Mouse (Mus musculus) midbrain, embryonic 14.5 days (tissue): ENCODE measurements around the gene Gm43518. TPM values are rescaled to one million over a fixed set of nuclear protein-coding genes. Genes with fewer than 3 reads are reported as not detected.

ENCODE experiments used
- ATAC-seq: fragments of 200-750 bp; cut with Nextera tagmentation; 2 replicates; pipeline ENCODE4 v1.8.0; 2017; ENCODE audit warnings: moderate number of reproducible peaks, moderate library complexity; ENCODE audit not compliant: low FRiP score, low TSS enrichment
- DNase-seq: peaks from one replicate; pipeline ENCODE4 v3.0.0-alpha.2; 2015
- H3K27ac ChIP-seq: fragments of 300-500 bp; sonication (generic); replicated peaks from 2 replicates; pipeline ENCODE4 v1.5.1; 2014; ENCODE audit warnings: mild to moderate bottlenecking, low read depth, low read length, moderate library complexity
- H3K27me3 ChIP-seq: fragments of 300-500 bp; sonication (generic); 2 replicates; pipeline ENCODE4 v1.6.1; 2014; ENCODE audit warnings: low read length, control low read depth, mixed read lengths; ENCODE audit not compliant: control insufficient read depth, insufficient read depth
- H3K36me3 ChIP-seq: fragments of 300-500 bp; sonication (generic); 2 replicates; pipeline ENCODE4 v1.6.1; 2014; ENCODE audit warnings: low read length, control low read depth; ENCODE audit not compliant: control insufficient read depth, insufficient read depth
- H3K4me1 ChIP-seq: fragments of 300-500 bp; sonication (generic); 2 replicates; pipeline ENCODE4 v1.6.1; 2014; ENCODE audit warnings: mild to moderate bottlenecking, antibody characterized with exemption, low read length, control low read depth; ENCODE audit not compliant: control insufficient read depth, insufficient read depth
- H3K4me2 ChIP-seq: fragments of 300-500 bp; sonication (generic); 2 replicates; pipeline ENCODE4 v1.6.1; 2014; ENCODE audit warnings: mild to moderate bottlenecking, low read length, moderate library complexity
- H3K4me3 ChIP-seq: fragments of 300-500 bp; sonication (generic); replicated peaks from 2 replicates; pipeline ENCODE4 v1.5.1; 2014; ENCODE audit warnings: low read depth, low read length
- H3K9ac ChIP-seq: fragments of 300-500 bp; sonication (generic); replicated peaks from 2 replicates; pipeline ENCODE4 v1.6.1; 2014; ENCODE audit warnings: mild to moderate bottlenecking, low read length, moderate library complexity
- H3K9me3 ChIP-seq: fragments of 300-500 bp; sonication (generic); 2 replicates; pipeline ENCODE4 v1.6.1; 2016; ENCODE audit warnings: low read length, control low read depth, mixed read lengths; ENCODE audit not compliant: control insufficient read depth
- WGBS: fragments of 180-500 bp; shearing (Covaris S2); extraction: QIAGEN DNeasy Blood & Tissue Kit; methylation state at CpG from one replicate; pipeline ENCODE4 v1.1.7; 2014; 5-methylcytosine and 5-hydroxymethylcytosine counted together
- polyA plus RNA-seq: library from polyadenylated mRNA; unstranded; fragments of >200 nt; fragmentation: Nextera tagmentation; extraction: Ambion mirVana; gene quantifications from 2 replicates; pipeline ENCODE4 v1.2.1, GENCODE M21; 2014

Gm43518 gene
- 2.0 and 2.3 TPM in 2 replicates for polyA plus RNA-seq

DNA sequence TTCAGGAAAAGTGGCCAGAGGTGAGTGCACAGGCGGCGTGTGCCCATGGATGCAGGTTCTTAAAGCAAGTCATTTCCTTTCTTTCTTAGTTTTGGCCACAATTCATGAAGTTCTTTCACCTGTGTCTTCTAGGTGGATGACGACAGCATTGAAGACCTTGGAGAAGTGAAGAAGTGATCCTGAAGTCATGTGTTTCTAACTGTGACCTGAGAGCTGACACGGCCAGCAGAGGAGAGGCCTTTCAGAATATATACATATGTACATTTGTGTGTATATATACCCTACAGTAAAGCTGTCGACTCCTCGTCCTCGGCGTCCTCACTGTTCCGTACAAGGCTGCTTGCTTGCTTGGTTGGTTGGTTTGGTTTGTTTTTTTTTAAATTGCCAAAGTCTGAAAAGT lies at the start of gene Gm43518:
Gene Gm43518 (plus strand): TSS at position 301 of the 400 bp plus-strand sequence.
- no peak for ATAC-seq
- peaks cover 70% of the 10 kb centered on the region for H3K36me3 ChIP-seq
- 95% methylated on average over 9 of the region's 9 CpGs for WGBS

GRCm38 (mm10) chr5:123878056-123878455 lies 49.2 kb upstream of the Gm43518 start:
- H3K4me3 ChIP-seq, result no peak overlapping the region
- no peaks in the 10 kb centered on the region for H3K36me3 ChIP-seq
- no peaks in the 10 kb centered on the region for H3K4me1 ChIP-seq
- H3K9me3 ChIP-seq, result no peaks in the 10 kb centered on the region
- no peak for ATAC-seq
- no peak for DNase-seq
- no peak overlapping the region for H3K9ac ChIP-seq
- WGBS, result 83% methylated on average over 14 of the region's 14 CpGs
- H3K4me2 ChIP-seq, result no peak overlapping the region
- H3K27ac ChIP-seq, result no peak overlapping the region
- H3K27me3 ChIP-seq, result no peaks in the 10 kb centered on the region

More for the DNA sequence above, at the start of gene Gm43518:
- H3K27me3 ChIP-seq, result no peaks in the 10 kb centered on the region
- no peak within 1 kb of the TSS for H3K9ac ChIP-seq
- H3K27ac ChIP-seq, result no peak within 1 kb of the TSS
- H3K4me1 ChIP-seq, result peaks cover 3% of the 10 kb centered on the region; the same call in 1 of the 2 replicates
- H3K4me2 ChIP-seq, result no peak within 1 kb of the TSS
- DNase-seq, result no peak
- no peaks in the 10 kb centered on the region for H3K9me3 ChIP-seq
- H3K4me3 ChIP-seq, result no peak within 1 kb of the TSS

GRCm38 (mm10) chr5:123879928-123880327 lies 47.3 kb upstream of the Gm43518 start, which contains the start of gene Hcar1:
Gene Hcar1, minus strand, starts transcription at chr5:123880020.
- no peak within 1 kb of the TSS for H3K27ac ChIP-seq
- no peaks in the 10 kb centered on the region for H3K4me1 ChIP-seq
- no peak within 1 kb of the TSS for H3K4me3 ChIP-seq
- H3K27me3 ChIP-seq, result no peaks in the 10 kb centered on the region
- DNase-seq (no peak), ATAC-seq (no peak)
- no peak within 1 kb of the TSS for H3K9ac ChIP-seq
- no peaks in the 10 kb centered on the region for H3K36me3 ChIP-seq
- WGBS, result 77% methylated on average over 12 of the region's 12 CpGs
- no peaks in the 10 kb centered on the region for H3K9me3 ChIP-seq
- no peak within 1 kb of the TSS for H3K4me2 ChIP-seq

- Histone ChIP-seq H3K9me3 (no peaks in the 10 kb centered on the region), H3K27ac (no peak overlapping the region), H3K36me3 (no peaks in the 10 kb centered on the region), H3K4me3 (no peak overlapping the region), H3K4me1 (no peaks in the 10 kb centered on the region), H3K27me3 (no peaks in the 10 kb centered on the region), H3K4me2 (no peak overlapping the region), H3K9ac (no peak overlapping the region)
- WGBS, result 82% methylated on average over 14 of the region's 14 CpGs
- DNase-seq (no peak), ATAC-seq (no peak)
These were observed 46.4 kb upstream of the Gm43518 start for GRCm38 (mm10) chr5:123880778-123881177.

GRCm38 (mm10) chr5:123883891-123884290 lies 43.3 kb upstream of the Gm43518 start:
- Histone ChIP-seq H3K27me3 (no peaks in the 10 kb centered on the region), H3K4me3 (no peak overlapping the region), H3K36me3 (no peaks in the 10 kb centered on the region), H3K4me2 (no peak overlapping the region), H3K9me3 (no peaks in the 10 kb centered on the region), H3K27ac (no peak overlapping the region), H3K4me1 (no peaks in the 10 kb centered on the region), H3K9ac (no peak overlapping the region)
- WGBS, result 91% methylated on average over 7 of the region's 7 CpGs
- no peak for ATAC-seq
- DNase-seq, result no peak

- Histone ChIP-seq H3K36me3 (no peaks in the 10 kb centered on the region), H3K4me1 (no peaks in the 10 kb centered on the region), H3K4me2 (no peak overlapping the region), H3K9me3 (no peaks in the 10 kb centered on the region), H3K27me3 (no peaks in the 10 kb centered on the region), H3K4me3 (no peak overlapping the region), H3K27ac (no peak overlapping the region), H3K9ac (no peak overlapping the region)
- DNase-seq, result no peak
- ATAC-seq, result no peak
- WGBS, result 87% methylated on average over 10 of the region's 10 CpGs
These were observed 42.9 kb upstream of the Gm43518 start for GRCm38 (mm10) chr5:123884332-123884731.

DNA sequence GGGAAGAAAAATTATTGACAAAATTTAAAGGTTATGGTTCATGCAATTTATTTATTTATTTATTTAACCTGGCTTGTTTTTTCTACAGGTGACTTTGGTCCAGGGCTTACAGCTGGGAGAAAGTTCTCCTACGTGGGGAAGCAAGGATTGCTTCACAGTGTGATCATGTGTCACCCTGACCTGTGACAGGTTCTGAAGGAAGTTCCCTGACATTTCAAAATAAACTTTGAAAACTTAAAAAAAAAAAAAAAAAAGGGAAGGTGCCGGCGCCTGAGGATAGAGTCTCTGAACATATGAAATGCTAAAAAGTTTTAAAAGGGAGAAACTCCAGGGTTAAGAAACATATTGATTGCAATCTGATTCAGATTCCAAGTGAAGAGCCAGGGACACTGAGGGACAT lies 40.9 kb upstream of the Gm43518 start:
- H3K9ac ChIP-seq, result no peak overlapping the region
- DNase-seq (no peak), ATAC-seq (no peak)
- WGBS, result 91% methylated on average over 3 of the region's 3 CpGs
- H3K27ac ChIP-seq, result no peak overlapping the region
- no peaks in the 10 kb centered on the region for H3K36me3 ChIP-seq
- H3K27me3 ChIP-seq, result no peaks in the 10 kb centered on the region
- H3K4me2 ChIP-seq, result no peak overlapping the region
- no peaks in the 10 kb centered on the region for H3K9me3 ChIP-seq
- no peaks in the 10 kb centered on the region for H3K4me1 ChIP-seq
- no peak overlapping the region for H3K4me3 ChIP-seq

GRCm38 (mm10) chr5:123890312-123890711 lies 36.9 kb upstream of the Gm43518 start:
- H3K4me1 ChIP-seq, result no peaks in the 10 kb centered on the region
- no peak overlapping the region for H3K4me3 ChIP-seq
- no peak overlapping the region for H3K4me2 ChIP-seq
- H3K9ac ChIP-seq, result no peak overlapping the region
- no peak for DNase-seq
- no peak overlapping the region for H3K27ac ChIP-seq
- 70% methylated on average over 2 of the region's 2 CpGs for whole genome bisulfite sequencing
- H3K9me3 ChIP-seq, result no peaks in the 10 kb centered on the region
- no peaks in the 10 kb centered on the region for H3K36me3 ChIP-seq
- no peaks in the 10 kb centered on the region for H3K27me3 ChIP-seq
- ATAC-seq, result no peak

DNA sequence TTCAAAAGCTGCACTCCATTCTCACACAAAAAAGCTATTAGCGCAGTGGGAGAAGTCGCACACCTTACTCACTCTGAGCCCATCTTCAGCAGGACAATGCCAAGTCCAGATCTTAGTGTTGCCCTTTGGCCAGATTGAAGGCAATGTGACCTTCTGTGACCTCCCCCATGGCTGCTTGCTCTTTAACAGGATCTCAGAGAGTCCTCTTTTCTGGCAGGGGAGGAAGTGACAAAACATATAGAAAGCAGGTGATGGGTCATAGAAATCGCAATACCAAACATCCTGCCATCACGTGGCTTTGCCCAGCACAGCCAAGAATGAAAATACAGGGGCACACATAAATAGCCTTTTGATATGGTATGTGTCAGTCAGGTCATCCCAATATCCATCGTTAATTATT lies 36.2 kb upstream of the Gm43518 start:
- Histone ChIP-seq H3K9ac (no peak overlapping the region), H3K4me3 (no peak overlapping the region), H3K4me2 (no peak overlapping the region), H3K27ac (no peak overlapping the region), H3K4me1 (no peaks in the 10 kb centered on the region), H3K36me3 (no peaks in the 10 kb centered on the region), H3K27me3 (no peaks in the 10 kb centered on the region), H3K9me3 (no peaks in the 10 kb centered on the region)
- DNase-seq (no peak), ATAC-seq (no peak)
- 84% methylated on average over 5 of the region's 5 CpGs for WGBS
